Mouse (Mus musculus) embryonic facial prominence, embryonic 10.5 days (tissue): ENCODE data around the gene Rbfox2. TPM values are rescaled to one million over a fixed set of nuclear protein-coding genes. Genes with fewer than 3 reads are reported as not detected.

Experiments used
- DNase-seq: peaks from one replicate; pipeline ENCODE4 v3.0.0-alpha.2; 2017; ENCODE audit warnings: low spot score
- H3K27ac ChIP-seq: fragments of 300-500 bp; sonication (generic); replicated peaks from 2 replicates; pipeline ENCODE4 v1.5.1; 2016; ENCODE audit warnings: mild to moderate bottlenecking
- H3K27me3 ChIP-seq: fragments of 300-500 bp; sonication (generic); replicated peaks from 2 replicates; pipeline ENCODE4 v1.6.1; 2016; ENCODE audit warnings: low read depth, mild to moderate bottlenecking; ENCODE audit not compliant: poor library complexity, severe bottlenecking
- H3K36me3 ChIP-seq: fragments of 300-500 bp; sonication (generic); replicated peaks from 2 replicates; pipeline ENCODE4 v1.6.1; 2016; ENCODE audit warnings: mild to moderate bottlenecking, moderate library complexity
- H3K4me1 ChIP-seq: fragments of 300-500 bp; sonication (generic); 2 replicates; pipeline ENCODE4 v1.6.1; 2016
- H3K4me3 ChIP-seq: fragments of 300-500 bp; sonication (generic); 2 replicates; pipeline ENCODE4 v1.5.1; 2016; ENCODE audit warnings: mild to moderate bottlenecking, moderate library complexity
- H3K9me3 ChIP-seq: fragments of 300-500 bp; sonication (generic); 2 replicates; pipeline ENCODE4 v1.6.1; 2016; ENCODE audit warnings: mild to moderate bottlenecking
- WGBS: fragments of 180-500 bp; shearing (Covaris S2); methylation state at CpG from one replicate; pipeline ENCODE4 v1.1.7; 2016; 5-methylcytosine and 5-hydroxymethylcytosine counted together
- polyA plus RNA-seq: library from polyadenylated mRNA; unstranded; fragments of >200 nt; fragmentation: Nextera tagmentation; extraction: Ambion mirVana; gene quantifications from 2 replicates; pipeline ENCODE4 v1.2.1, GENCODE M21; 2016

The Rbfox2 gene
- polyA plus RNA-seq, 1 experiment from 2014 or later, result 60.7 TPM

DNA sequence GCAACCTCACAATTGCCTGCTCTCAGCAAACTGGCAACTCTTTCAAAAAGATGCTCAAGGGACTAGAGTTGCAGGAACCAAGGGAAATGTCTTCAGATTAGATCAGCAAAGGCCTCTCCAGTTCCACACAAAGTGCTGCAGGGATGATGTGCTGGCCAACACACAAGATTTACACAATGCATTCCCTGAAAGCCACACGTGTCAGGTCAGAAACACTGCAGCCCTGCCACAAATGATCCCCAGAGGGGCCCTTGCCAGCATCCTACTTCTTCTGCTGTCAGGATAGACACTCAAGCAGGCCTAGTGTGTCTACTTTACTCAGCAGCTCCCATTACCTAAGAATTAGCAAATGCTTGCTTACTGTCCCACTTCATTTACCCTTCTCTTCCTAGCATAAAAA, 89.3 kb downstream of the Rbfox2 start:
- Histone ChIP-seq H3K36me3 (no peaks in the 10 kb centered on the region), H3K4me1 (peaks cover 80% of the 10 kb centered on the region), H3K4me3 (no peak overlapping the region), H3K27ac (no peak overlapping the region; the same call in 1 of the 2 replicates), H3K27me3 (no peaks in the 10 kb centered on the region), H3K9me3 (no peaks in the 10 kb centered on the region)
- DNase-seq, result no peak
- 58% methylated on average over 1 of the region's 1 CpGs for WGBS

DNA sequence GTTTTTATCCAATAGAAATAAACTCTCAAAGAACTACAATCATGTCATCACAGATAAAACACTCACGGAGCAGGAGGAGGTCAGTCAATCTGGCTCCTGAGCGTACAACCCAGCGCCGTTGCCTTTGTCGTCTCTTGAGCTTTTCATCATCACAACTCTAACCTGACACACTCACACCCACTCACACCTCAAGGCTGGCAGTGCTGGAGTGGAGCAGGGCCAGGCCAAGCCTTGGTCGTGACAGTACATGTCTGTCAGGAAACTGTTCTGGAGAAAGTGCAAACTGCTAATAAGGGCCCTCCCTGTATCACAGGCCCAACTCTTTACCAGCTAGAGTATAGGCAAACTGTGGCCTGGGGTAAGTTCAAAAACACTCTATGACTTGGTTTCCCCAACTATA, 90.1 kb downstream of the Rbfox2 start:
- H3K36me3 ChIP-seq, result no peaks in the 10 kb centered on the region
- no peak overlapping the region for H3K4me3 ChIP-seq
- no peaks in the 10 kb centered on the region for H3K9me3 ChIP-seq
- 76% methylated on average over 6 of the region's 6 CpGs for WGBS
- peak overlapping the region; percentile 81; the same call in 1 of the 2 replicates for H3K27ac ChIP-seq
- no peaks in the 10 kb centered on the region for H3K27me3 ChIP-seq
- peaks cover 85% of the 10 kb centered on the region for H3K4me1 ChIP-seq
- DNase-seq, result no peak

DNA sequence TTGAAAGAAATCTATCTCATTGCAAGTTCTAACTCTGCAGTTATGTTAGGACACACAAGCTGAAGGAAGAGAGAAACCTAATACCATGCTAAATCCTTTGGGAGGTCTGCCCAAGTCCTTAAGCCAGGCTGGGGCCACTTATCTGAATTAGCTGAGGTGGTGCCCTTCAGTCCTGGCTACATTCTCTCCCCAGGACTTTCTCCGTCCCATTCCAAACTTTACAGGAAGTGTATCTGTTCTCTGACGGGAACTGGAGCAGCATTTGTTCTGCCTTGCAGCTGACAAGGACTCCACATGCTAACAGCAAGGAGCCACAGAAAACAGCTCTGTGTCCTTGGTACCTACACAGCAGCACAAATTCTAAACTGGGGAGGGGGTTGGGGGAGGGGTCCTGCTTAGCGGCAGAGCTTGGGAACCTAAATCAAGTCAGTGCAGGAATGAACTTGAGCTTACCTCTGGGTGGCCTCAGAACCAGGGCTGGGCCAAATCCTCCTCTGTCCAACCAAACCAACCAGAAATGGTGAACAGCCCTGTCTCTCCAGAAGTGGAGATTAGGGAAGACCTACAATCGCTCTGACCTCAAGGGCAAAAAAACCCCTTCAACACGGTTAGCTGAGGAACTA, 91.5 kb downstream of the Rbfox2 start:
- peak overlapping the region; percentile 45 for H3K4me3 ChIP-seq
- peak; percentile 67 for DNase-seq
- WGBS, result 2% methylated on average over 5 of the region's 5 CpGs

DNA sequence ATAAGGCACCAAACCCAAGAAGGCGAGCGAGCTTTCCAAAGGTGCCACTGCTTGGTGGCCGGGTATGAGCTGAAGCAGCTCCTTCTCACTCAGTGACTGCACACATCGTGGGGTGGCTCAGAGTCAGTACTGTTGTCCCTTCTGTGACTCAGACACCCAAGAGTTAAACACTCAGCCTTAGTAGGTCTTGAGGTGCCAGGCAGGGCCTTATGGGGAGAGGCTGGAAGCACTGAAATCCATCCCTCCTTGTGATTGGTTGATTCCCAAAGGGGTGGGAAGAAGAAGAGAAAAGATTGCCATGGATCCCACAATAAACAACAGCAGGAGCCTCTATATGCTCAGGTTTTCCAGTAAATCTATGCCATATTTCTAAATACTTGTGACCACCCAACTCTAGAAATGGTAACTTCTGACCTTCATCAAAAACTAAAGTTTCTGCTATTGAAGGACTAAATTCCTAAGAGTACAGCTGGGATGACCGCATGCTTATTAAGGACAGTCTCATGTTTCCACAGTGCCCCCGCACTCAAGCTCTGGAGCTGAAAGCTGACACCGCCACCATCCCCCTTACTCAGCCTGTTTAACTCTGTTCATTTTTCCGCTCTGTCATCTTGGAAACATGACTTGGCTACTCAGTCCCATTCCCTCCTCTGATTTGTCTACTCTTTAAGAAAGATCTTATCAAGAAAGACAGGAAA, 92.2 kb downstream of the Rbfox2 start:
- peak overlapping the region; percentile 45 for H3K4me3 ChIP-seq
- peaks cover 75% of the 10 kb centered on the region for H3K4me1 ChIP-seq
- no peaks in the 10 kb centered on the region for H3K36me3 ChIP-seq
- 28% methylated on average over 8 of the region's 8 CpGs for WGBS
- peak; percentile 87 for DNase-seq
- H3K9me3 ChIP-seq, result no peaks in the 10 kb centered on the region
- no peaks in the 10 kb centered on the region for H3K27me3 ChIP-seq
- peak overlapping the region; percentile 81 for H3K27ac ChIP-seq

More for the DNA sequence above, 91.5 kb downstream of the Rbfox2 start:
- Histone ChIP-seq H3K27me3 (no peaks in the 10 kb centered on the region), H3K36me3 (no peaks in the 10 kb centered on the region), H3K27ac (peak overlapping the region; percentile 81), H3K4me1 (peaks cover 75% of the 10 kb centered on the region), H3K9me3 (no peaks in the 10 kb centered on the region)

DNA sequence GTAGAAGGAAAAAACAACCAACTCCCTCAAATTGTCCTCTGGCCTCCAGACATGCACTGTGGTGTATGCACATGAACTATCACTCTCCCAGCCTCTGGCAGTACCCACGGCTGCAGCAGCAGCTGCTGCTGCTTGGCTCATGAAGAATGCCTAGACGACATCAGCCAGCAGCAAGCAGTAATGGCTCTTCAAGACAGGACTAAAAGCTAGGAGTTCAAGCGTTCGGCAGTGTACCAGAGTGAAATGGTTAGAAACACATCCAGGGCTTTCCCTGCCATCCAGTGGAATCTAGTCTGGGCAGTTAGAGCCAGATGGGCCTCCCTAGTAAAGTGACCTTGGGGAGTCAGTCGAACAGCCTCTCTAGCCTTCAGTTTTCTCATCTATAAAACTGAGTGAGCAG, 93.0 kb downstream of the Rbfox2 start:
- WGBS, result 35% methylated on average over 5 of the region's 5 CpGs
- Histone ChIP-seq H3K4me3 (peak overlapping the region; percentile 45; the same call in 1 of the 2 replicates), H3K27ac (peak overlapping the region; percentile 81), H3K4me1 (peaks cover 77% of the 10 kb centered on the region), H3K9me3 (no peaks in the 10 kb centered on the region), H3K36me3 (no peaks in the 10 kb centered on the region), H3K27me3 (no peaks in the 10 kb centered on the region)
- peak; percentile 18 for DNase-seq

GRCm38 (mm10) chr15:77212818-77213217, 94.0 kb downstream of the Rbfox2 start:
- no peaks in the 10 kb centered on the region for H3K36me3 ChIP-seq
- peaks cover 73% of the 10 kb centered on the region for H3K4me1 ChIP-seq
- DNase-seq, result no peak
- peak overlapping the region; percentile 63 for H3K27ac ChIP-seq
- WGBS, result 40% methylated on average over 7 of the region's 7 CpGs
- H3K27me3 ChIP-seq, result no peaks in the 10 kb centered on the region
- no peaks in the 10 kb centered on the region for H3K9me3 ChIP-seq
- no peak overlapping the region for H3K4me3 ChIP-seq

DNA sequence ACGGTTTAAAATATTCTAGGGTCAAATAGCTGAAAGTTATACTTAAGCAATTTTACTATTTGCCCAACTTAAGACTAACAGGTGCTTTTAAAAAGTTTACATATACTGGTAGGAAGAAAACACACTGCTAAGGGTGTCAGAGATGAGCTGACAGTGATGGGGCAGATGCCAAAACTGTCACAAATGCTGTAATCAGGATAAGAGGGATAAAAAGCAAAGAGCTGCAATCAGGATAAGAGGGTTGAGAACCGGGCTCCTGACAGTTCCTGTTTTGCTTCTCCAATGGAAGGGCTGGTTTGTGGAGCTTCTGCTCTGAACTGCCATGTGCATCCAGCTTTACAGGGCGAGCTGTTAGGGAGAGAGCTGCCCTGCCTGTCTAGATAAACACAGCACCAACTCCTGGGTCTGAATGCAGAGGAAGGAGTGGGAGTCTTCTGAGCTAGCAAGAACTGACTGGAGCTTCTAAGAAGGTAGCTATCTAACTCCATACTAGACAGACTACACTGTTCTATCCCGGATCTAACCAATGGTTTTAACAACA, 94.5 kb downstream of the Rbfox2 start:
- Histone ChIP-seq H3K27me3 (no peaks in the 10 kb centered on the region), H3K4me1 (peaks cover 67% of the 10 kb centered on the region), H3K36me3 (no peaks in the 10 kb centered on the region), H3K9me3 (no peaks in the 10 kb centered on the region), H3K4me3 (no peak overlapping the region), H3K27ac (peak overlapping the region; percentile 66)
- no peak for DNase-seq
- WGBS, result 65% methylated on average over 4 of the region's 4 CpGs

DNA sequence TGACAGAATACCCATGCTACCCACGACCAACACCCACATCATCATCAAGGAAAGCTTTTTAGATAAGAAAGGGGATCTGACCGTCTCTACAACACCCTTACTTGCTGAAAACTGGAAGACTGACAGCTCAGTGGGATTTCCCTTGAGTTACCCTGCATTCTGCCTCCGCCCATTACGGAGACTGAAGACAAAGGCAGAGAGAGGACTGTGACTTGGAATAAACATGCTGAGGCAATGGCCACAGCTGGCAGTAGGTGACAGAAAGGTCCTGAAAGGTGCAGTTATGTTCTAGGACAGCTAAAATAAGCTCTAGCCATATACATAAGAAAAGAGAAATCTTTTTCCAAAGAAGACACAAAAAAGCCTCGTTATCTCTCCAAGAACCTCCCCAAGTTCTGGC, 99.8 kb downstream of the Rbfox2 start:
- Histone ChIP-seq H3K9me3 (no peaks in the 10 kb centered on the region), H3K36me3 (no peaks in the 10 kb centered on the region), H3K4me3 (no peak overlapping the region), H3K27me3 (no peaks in the 10 kb centered on the region), H3K4me1 (peaks cover 61% of the 10 kb centered on the region), H3K27ac (no peak overlapping the region)
- no peak for DNase-seq
- WGBS, result 78% methylated on average over 5 of the region's 5 CpGs

GRCm38 (mm10) chr15:77204951-77205350, 101.9 kb downstream of the Rbfox2 start:
- peaks cover 63% of the 10 kb centered on the region for H3K4me1 ChIP-seq
- no peak overlapping the region for H3K27ac ChIP-seq
- H3K27me3 ChIP-seq, result no peaks in the 10 kb centered on the region
- H3K4me3 ChIP-seq, result no peak overlapping the region
- no peak for DNase-seq
- 71% methylated on average over 7 of the region's 7 CpGs for WGBS
- no peaks in the 10 kb centered on the region for H3K36me3 ChIP-seq
- H3K9me3 ChIP-seq, result no peaks in the 10 kb centered on the region

- H3K4me1 ChIP-seq, result peaks cover 52% of the 10 kb centered on the region
- peak; percentile 41 for DNase-seq
- H3K9me3 ChIP-seq, result no peaks in the 10 kb centered on the region
- no peak overlapping the region for H3K4me3 ChIP-seq
- no peaks in the 10 kb centered on the region; the same call in 1 of the 2 replicates for H3K36me3 ChIP-seq
- peak overlapping the region; percentile 30 for H3K27ac ChIP-seq
- no peaks in the 10 kb centered on the region for H3K27me3 ChIP-seq
- 60% methylated on average over 14 of the region's 14 CpGs for WGBS
These were observed 103.4 kb downstream of the Rbfox2 start for GRCm38 (mm10) chr15:77203255-77203981.

DNA sequence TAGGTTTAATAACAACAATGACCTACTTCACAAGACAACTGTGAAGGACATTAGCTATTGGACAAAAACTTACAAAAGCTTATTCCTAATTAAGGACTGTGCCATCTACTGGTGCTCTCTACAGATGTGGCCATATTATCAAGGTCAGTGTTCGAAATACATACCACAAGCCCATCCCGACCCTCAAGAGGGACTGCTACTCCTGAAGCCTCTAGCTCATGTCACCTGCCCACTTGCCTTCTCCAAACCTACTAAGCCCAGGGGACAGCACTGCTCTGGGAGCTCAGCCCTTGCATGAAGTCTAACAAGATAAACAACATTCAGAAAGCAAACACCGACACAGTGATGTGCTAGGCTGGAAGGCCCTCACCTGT, 103.9 kb downstream of the Rbfox2 start:
- H3K36me3 ChIP-seq, result no peaks in the 10 kb centered on the region; the same call in 1 of the 2 replicates
- no peaks in the 10 kb centered on the region for H3K9me3 ChIP-seq
- H3K4me1 ChIP-seq, result peaks cover 52% of the 10 kb centered on the region
- WGBS, result 81% methylated on average over 3 of the region's 3 CpGs
- H3K4me3 ChIP-seq, result no peak overlapping the region
- no peak for DNase-seq
- peak overlapping the region; percentile 30 for H3K27ac ChIP-seq
- H3K27me3 ChIP-seq, result no peaks in the 10 kb centered on the region

GRCm38 (mm10) chr15:77202223-77202622, 104.6 kb downstream of the Rbfox2 start:
- H3K27me3 ChIP-seq, result no peaks in the 10 kb centered on the region
- peak; percentile 78 for DNase-seq
- peak overlapping the region; percentile 1; the same call in 1 of the 2 replicates for H3K27ac ChIP-seq
- H3K4me3 ChIP-seq, result no peak overlapping the region
- H3K36me3 ChIP-seq, result no peaks in the 10 kb centered on the region; the same call in 1 of the 2 replicates
- 18% methylated on average over 2 of the region's 2 CpGs for WGBS
- peaks cover 52% of the 10 kb centered on the region for H3K4me1 ChIP-seq
- H3K9me3 ChIP-seq, result no peaks in the 10 kb centered on the region
